Mouse (Mus musculus): Measurements from ENCODE around the gene Col23a1. TPM values are rescaled to one million over a fixed set of nuclear protein-coding genes. Genes with fewer than 3 reads are reported as not detected.

The Col23a1 gene
- polyA plus RNA-seq, 1 experiment from 2014 or later: 12.3 TPM

GRCm38 (mm10) chr11:51274418-51274817 lies 15.3 kb upstream of the Col23a1 start:
- ATAC-seq (ENCODE audit: low FRiP score, low TSS enrichment): no peak
- Histone ChIP-seq H3K36me3 (ENCODE audit: control insufficient read depth, insufficient read depth, low read length) (peaks cover 80% of the 10 kb centered on the region), H3K9ac (ENCODE audit: low read depth, low read length) (no peak overlapping the region), H3K4me1 (ENCODE audit: control insufficient read depth, insufficient read depth, low read length) (no peaks in the 10 kb centered on the region), H3K4me3 (ENCODE audit: low read length) (no peak overlapping the region), H3K27me3 (ENCODE audit: control insufficient read depth, insufficient read depth, low read length) (no peaks in the 10 kb centered on the region), H3K4me2 (replicated peaks; ENCODE audit: low read depth, low read length) (no peak overlapping the region), H3K9me3 (ENCODE audit: control insufficient read depth, low read length) (no peaks in the 10 kb centered on the region), H3K27ac (ENCODE audit: low read depth, low read length) (no peak overlapping the region)
- 89% methylated on average over 1 of the region's 1 CpGs for WGBS

- ATAC-seq (ENCODE audit: low FRiP score, low TSS enrichment): peak; percentile 86
- no peaks in the 10 kb centered on the region for H3K9me3 ChIP-seq (ENCODE audit: control insufficient read depth, low read length)
- H3K4me2 ChIP-seq (replicated peaks; ENCODE audit: low read depth, low read length): peak overlapping the region; percentile 92
- no peaks in the 10 kb centered on the region for H3K27me3 ChIP-seq (ENCODE audit: control insufficient read depth, insufficient read depth, low read length)
- H3K36me3 ChIP-seq (ENCODE audit: control insufficient read depth, insufficient read depth, low read length): no peaks in the 10 kb centered on the region
- peak overlapping the region; percentile 62 for H3K4me3 ChIP-seq (ENCODE audit: low read length)
- H3K9ac ChIP-seq (ENCODE audit: low read depth, low read length): peak overlapping the region; percentile 70
- WGBS: 2% methylated on average over 59 of the region's 74 CpGs
- 0 out of 2 replicates have a peak, but pooled peaks cover 10% of the 10 kb centered on the region for H3K4me1 ChIP-seq (ENCODE audit: control insufficient read depth, insufficient read depth, low read length)
- H3K27ac ChIP-seq (ENCODE audit: low read depth, low read length): no peak overlapping the region
Observed at GRCm38 (mm10) chr11:51290066-51290955, 591 bp downstream of the Col23a1 start.

GRCm38 (mm10) chr11:51293956-51294530 lies 4.3 kb downstream of the Col23a1 start:
- H3K9me3 ChIP-seq (ENCODE audit: control insufficient read depth, low read length): 0 out of 2 replicates have a peak, but pooled peaks cover 4% of the 10 kb centered on the region
- no peak for ATAC-seq (ENCODE audit: low FRiP score, low TSS enrichment)
- WGBS: 57% methylated on average over 2 of the region's 2 CpGs
- no peak overlapping the region for H3K27ac ChIP-seq (ENCODE audit: low read depth, low read length)
- no peaks in the 10 kb centered on the region for H3K36me3 ChIP-seq (ENCODE audit: control insufficient read depth, insufficient read depth, low read length)
- 0 out of 2 replicates have a peak, but pooled peaks cover 10% of the 10 kb centered on the region for H3K4me1 ChIP-seq (ENCODE audit: control insufficient read depth, insufficient read depth, low read length)
- H3K9ac ChIP-seq (ENCODE audit: low read depth, low read length): no peak overlapping the region
- H3K27me3 ChIP-seq (ENCODE audit: control insufficient read depth, insufficient read depth, low read length): no peaks in the 10 kb centered on the region
- no peak overlapping the region for H3K4me3 ChIP-seq (ENCODE audit: low read length)
- no peak overlapping the region for H3K4me2 ChIP-seq (replicated peaks; ENCODE audit: low read depth, low read length)

- Histone ChIP-seq H3K27me3 (ENCODE audit: control insufficient read depth, insufficient read depth, low read length) (no peaks in the 10 kb centered on the region), H3K4me3 (ENCODE audit: low read length) (no peak overlapping the region), H3K4me1 (ENCODE audit: control insufficient read depth, insufficient read depth, low read length) (0 out of 2 replicates have a peak, but pooled peaks cover 4% of the 10 kb centered on the region), H3K36me3 (ENCODE audit: control insufficient read depth, insufficient read depth, low read length) (no peaks in the 10 kb centered on the region), H3K9ac (ENCODE audit: low read depth, low read length) (no peak overlapping the region), H3K27ac (ENCODE audit: low read depth, low read length) (no peak overlapping the region), H3K4me2 (replicated peaks; ENCODE audit: low read depth, low read length) (no peak overlapping the region), H3K9me3 (ENCODE audit: control insufficient read depth, low read length) (0 out of 2 replicates have a peak, but pooled peaks cover 4% of the 10 kb centered on the region)
- 86% methylated on average over 3 of the region's 3 CpGs for WGBS
- no peak for ATAC-seq (ENCODE audit: low FRiP score, low TSS enrichment)
Observed at GRCm38 (mm10) chr11:51295742-51296141, 6.0 kb downstream of the Col23a1 start.

GRCm38 (mm10) chr11:51298691-51299090 lies 9.0 kb downstream of the Col23a1 start:
- no peak overlapping the region for H3K9ac ChIP-seq (ENCODE audit: low read depth, low read length)
- WGBS: 88% methylated on average over 4 of the region's 4 CpGs
- no peak overlapping the region for H3K4me2 ChIP-seq (replicated peaks; ENCODE audit: low read depth, low read length)
- no peaks in the 10 kb centered on the region for H3K27me3 ChIP-seq (ENCODE audit: control insufficient read depth, insufficient read depth, low read length)
- no peak for ATAC-seq (ENCODE audit: low FRiP score, low TSS enrichment)
- no peak overlapping the region for H3K4me3 ChIP-seq (ENCODE audit: low read length)
- H3K27ac ChIP-seq (ENCODE audit: low read depth, low read length): no peak overlapping the region
- H3K36me3 ChIP-seq (ENCODE audit: control insufficient read depth, insufficient read depth, low read length): no peaks in the 10 kb centered on the region
- H3K9me3 ChIP-seq (ENCODE audit: control insufficient read depth, low read length): 0 out of 2 replicates have a peak, but pooled peaks cover 4% of the 10 kb centered on the region
- H3K4me1 ChIP-seq (ENCODE audit: control insufficient read depth, insufficient read depth, low read length): 0 out of 2 replicates have a peak, but pooled peaks cover 3% of the 10 kb centered on the region

GRCm38 (mm10) chr11:51302396-51302795 lies 12.7 kb downstream of the Col23a1 start:
- no peaks in the 10 kb centered on the region for H3K27me3 ChIP-seq (ENCODE audit: control insufficient read depth, insufficient read depth, low read length)
- H3K4me3 ChIP-seq (ENCODE audit: low read length): no peak overlapping the region
- H3K27ac ChIP-seq (ENCODE audit: low read depth, low read length): no peak overlapping the region
- no peaks in the 10 kb centered on the region for H3K4me1 ChIP-seq (ENCODE audit: control insufficient read depth, insufficient read depth, low read length)
- H3K9ac ChIP-seq (ENCODE audit: low read depth, low read length): no peak overlapping the region
- no peak for ATAC-seq (ENCODE audit: low FRiP score, low TSS enrichment)
- no peaks in the 10 kb centered on the region for H3K36me3 ChIP-seq (ENCODE audit: control insufficient read depth, insufficient read depth, low read length)
- 61% methylated on average over 5 of the region's 5 CpGs for WGBS
- no peaks in the 10 kb centered on the region for H3K9me3 ChIP-seq (ENCODE audit: control insufficient read depth, low read length)
- no peak overlapping the region for H3K4me2 ChIP-seq (replicated peaks; ENCODE audit: low read depth, low read length)

GRCm38 (mm10) chr11:51303981-51304553 lies 14.3 kb downstream of the Col23a1 start:
- Histone ChIP-seq H3K36me3 (ENCODE audit: control insufficient read depth, insufficient read depth, low read length) (no peaks in the 10 kb centered on the region), H3K4me3 (ENCODE audit: low read length) (no peak overlapping the region), H3K4me2 (replicated peaks; ENCODE audit: low read depth, low read length) (no peak overlapping the region), H3K9ac (ENCODE audit: low read depth, low read length) (no peak overlapping the region), H3K27me3 (ENCODE audit: control insufficient read depth, insufficient read depth, low read length) (no peaks in the 10 kb centered on the region), H3K9me3 (ENCODE audit: control insufficient read depth, low read length) (no peaks in the 10 kb centered on the region), H3K27ac (ENCODE audit: low read depth, low read length) (no peak overlapping the region), H3K4me1 (ENCODE audit: control insufficient read depth, insufficient read depth, low read length) (no peaks in the 10 kb centered on the region)
- 61% methylated on average over 12 of the region's 12 CpGs for WGBS
- no peak for ATAC-seq (ENCODE audit: low FRiP score, low TSS enrichment)

- no peaks in the 10 kb centered on the region for H3K9me3 ChIP-seq (ENCODE audit: control insufficient read depth, low read length)
- H3K4me3 ChIP-seq (ENCODE audit: low read length): no peak overlapping the region
- no peak overlapping the region for H3K4me2 ChIP-seq (replicated peaks; ENCODE audit: low read depth, low read length)
- no peak for ATAC-seq (ENCODE audit: low FRiP score, low TSS enrichment)
- H3K4me1 ChIP-seq (ENCODE audit: control insufficient read depth, insufficient read depth, low read length): no peaks in the 10 kb centered on the region
- H3K27me3 ChIP-seq (ENCODE audit: control insufficient read depth, insufficient read depth, low read length): no peaks in the 10 kb centered on the region
- no peak overlapping the region for H3K27ac ChIP-seq (ENCODE audit: low read depth, low read length)
- H3K9ac ChIP-seq (ENCODE audit: low read depth, low read length): no peak overlapping the region
- 63% methylated on average over 5 of the region's 5 CpGs for WGBS
- H3K36me3 ChIP-seq (ENCODE audit: control insufficient read depth, insufficient read depth, low read length): no peaks in the 10 kb centered on the region
Observed at GRCm38 (mm10) chr11:51308306-51308705, 18.6 kb downstream of the Col23a1 start.

- Histone ChIP-seq H3K4me2 (replicated peaks; ENCODE audit: low read depth, low read length) (no peak overlapping the region), H3K9me3 (ENCODE audit: control insufficient read depth, low read length) (no peaks in the 10 kb centered on the region), H3K27ac (ENCODE audit: low read depth, low read length) (no peak overlapping the region), H3K4me1 (ENCODE audit: control insufficient read depth, insufficient read depth, low read length) (no peaks in the 10 kb centered on the region), H3K36me3 (ENCODE audit: control insufficient read depth, insufficient read depth, low read length) (no peaks in the 10 kb centered on the region), H3K9ac (ENCODE audit: low read depth, low read length) (no peak overlapping the region), H3K4me3 (ENCODE audit: low read length) (no peak overlapping the region), H3K27me3 (ENCODE audit: control insufficient read depth, insufficient read depth, low read length) (no peaks in the 10 kb centered on the region)
- WGBS: 81% methylated on average over 8 of the region's 8 CpGs
- ATAC-seq (ENCODE audit: low FRiP score, low TSS enrichment): no peak
Observed at GRCm38 (mm10) chr11:51311846-51312245, 22.1 kb downstream of the Col23a1 start.

All from kidney, embryonic 14.5 days (tissue).